ENCODE assay signal across 20 mouse cellular contexts in genomic region chr12:32508671-32509070, GRCm38 (mm10).
DNase-seq lines count a peak whose midpoint lies in the region; ATAC-seq and TF ChIP-seq lines count a peak whose summit lies in the region.
"Had no signal": no experiment of that assay in that cellular context is flagged by ENCODE, and none has a peak within 500 bp of the region (broad histone marks: within the 10 kb centered on the region; RNA-seq: fewer than 3 reads in every experiment).

No protein-coding gene starts in this region.

- H3K27ac ChIP-seq in limb, embryonic 13.5 days, result no peak overlapping the region
- no peak overlapping the region for H3K27ac ChIP-seq in limb, embryonic 10.5 days
- H3K27ac ChIP-seq in limb, embryonic 14.5 days (replicated peaks; ENCODE audit: low read depth, low read length), result no peak overlapping the region
- H3K27ac ChIP-seq in limb, embryonic 15.5 days, result no peak overlapping the region
- no peak overlapping the region for H3K27ac ChIP-seq in intestine, embryonic 16.5 days (ENCODE audit: low read length)

- H3K4me3 ChIP-seq in limb, embryonic 13.5 days, result no peak overlapping the region
- H3K4me3 ChIP-seq in limb, embryonic 10.5 days, result no peak overlapping the region
- no peak overlapping the region for H3K4me3 ChIP-seq in limb, embryonic 14.5 days (replicated peaks; ENCODE audit: low read length)
- no peak overlapping the region for H3K4me3 ChIP-seq in limb, embryonic 15.5 days
- H3K4me3 ChIP-seq in intestine, embryonic 16.5 days (ENCODE audit: low read length), result no peak overlapping the region

- H3K27me3 ChIP-seq in limb, embryonic 13.5 days, result no peaks in the 10 kb centered on the region
- H3K27me3 ChIP-seq in limb, embryonic 10.5 days (ENCODE audit: low read depth, poor library complexity, severe bottlenecking), result no peaks in the 10 kb centered on the region
- H3K27me3 ChIP-seq in limb, embryonic 14.5 days (ENCODE audit: control insufficient read depth, insufficient read depth, low read length), result no peaks in the 10 kb centered on the region
- H3K27me3 ChIP-seq in limb, embryonic 15.5 days, result no peaks in the 10 kb centered on the region
- 0 out of 2 replicates have a peak, but pooled peaks cover 2% of the 10 kb centered on the region for H3K27me3 ChIP-seq in intestine, embryonic 16.5 days (replicated peaks; ENCODE audit: control insufficient read depth, insufficient read depth, low read length)

- H3K36me3 ChIP-seq in limb, embryonic 13.5 days, result no peaks in the 10 kb centered on the region
- H3K36me3 ChIP-seq in limb, embryonic 10.5 days, result no peaks in the 10 kb centered on the region
- no peaks in the 10 kb centered on the region for H3K36me3 ChIP-seq in limb, embryonic 14.5 days (ENCODE audit: control insufficient read depth, insufficient read depth, low read length)
- no peaks in the 10 kb centered on the region for H3K36me3 ChIP-seq in limb, embryonic 15.5 days
- H3K36me3 ChIP-seq in intestine, embryonic 16.5 days (ENCODE audit: control insufficient read depth, insufficient read depth, low read length), result no peaks in the 10 kb centered on the region
- H3K36me3 ChIP-seq: G1E had no signal

- no peaks in the 10 kb centered on the region; the same call in 1 of the 2 replicates for H3K9me3 ChIP-seq in limb, embryonic 13.5 days
- H3K9me3 ChIP-seq in limb, embryonic 10.5 days (replicated peaks), result no peaks in the 10 kb centered on the region
- H3K9me3 ChIP-seq in limb, embryonic 14.5 days (ENCODE audit: control insufficient read depth, low read length), result no peaks in the 10 kb centered on the region
- no peaks in the 10 kb centered on the region for H3K9me3 ChIP-seq in limb, embryonic 15.5 days
- H3K9me3 ChIP-seq in intestine, embryonic 16.5 days (ENCODE audit: control insufficient read depth, low read length), result no peaks in the 10 kb centered on the region
- H3K9me3 ChIP-seq: G1E had no signal

- no peak overlapping the region for H3K9ac ChIP-seq in limb, embryonic 13.5 days
- H3K9ac ChIP-seq in limb, embryonic 14.5 days (ENCODE audit: low read depth, low read length, severe bottlenecking), result no peak overlapping the region
- H3K9ac ChIP-seq in limb, embryonic 15.5 days, result no peak overlapping the region
- H3K9ac ChIP-seq in intestine, embryonic 16.5 days (ENCODE audit: low read depth, low read length), result no peak overlapping the region

- no peaks in the 10 kb centered on the region for H3K4me1 ChIP-seq in limb, embryonic 13.5 days
- no peaks in the 10 kb centered on the region for H3K4me1 ChIP-seq in limb, embryonic 10.5 days
- no peaks in the 10 kb centered on the region for H3K4me1 ChIP-seq in limb, embryonic 14.5 days (ENCODE audit: control insufficient read depth, insufficient read depth, low read length)
- no peaks in the 10 kb centered on the region for H3K4me1 ChIP-seq in limb, embryonic 15.5 days
- H3K4me1 ChIP-seq in intestine, embryonic 16.5 days (ENCODE audit: control insufficient read depth, insufficient read depth, low read length), result no peaks in the 10 kb centered on the region

- no peak for DNase-seq in limb, embryonic 10.5 days (ENCODE audit: low spot score)
- no peak for DNase-seq in limb, embryonic 14.5 days (ENCODE audit: low spot score)
- no peak for DNase-seq in heart, adult 8-10 months (ENCODE audit: low spot score)
- DNase-seq: adrenal gland, adult 2 months; adrenal gland, adult 8-10 months; adrenal gland, postnatal 10 days; adrenal gland, postnatal 14 days; adrenal gland, postnatal 25 days; adrenal gland, postnatal 36 days; B cell, adult 2 months; cerebellum, adult 11 months; cerebellum, adult 11-12 months; cerebellum, adult 18-20 months had no signal

- 52% methylated on average over 1 of the region's 1 CpGs for WGBS in limb, embryonic 13.5 days
- 85% methylated on average over 1 of the region's 1 CpGs for WGBS in limb, embryonic 10.5 days
- WGBS in limb, embryonic 14.5 days, result 58% methylated on average over 1 of the region's 1 CpGs
- 36% methylated on average over 1 of the region's 1 CpGs for WGBS in limb, embryonic 15.5 days
- WGBS in intestine, embryonic 16.5 days, result 88% methylated on average over 1 of the region's 1 CpGs

- peak; percentile 77 for ATAC-seq in limb, embryonic 13.5 days (ENCODE audit: low FRiP score, low read depth)
- peak; percentile 78; the same call in 1 of the 2 replicates for ATAC-seq in limb, embryonic 14.5 days (ENCODE audit: low FRiP score, low read depth)
- ATAC-seq in limb, embryonic 15.5 days (ENCODE audit: insufficient number of reproducible peaks, low FRiP score, low TSS enrichment, low read depth), result 0 out of 2 replicates have a peak, but pooled peaks have one; percentile 40
- no peak for ATAC-seq in intestine, embryonic 16.5 days
- ATAC-seq: activated CD4-positive, CD25-positive, alpha-beta regulatory T cell, adult 4 months; CD4-positive, CD25-positive, alpha-beta regulatory T cell, adult 4 months; Patski had no signal

- TF ChIP-seq POLR2A in limb, embryonic 14.5 days (IDR thresholded peaks at IDR 0.05; ENCODE audit: borderline replicate concordance, extremely low read depth, insufficient read depth, insufficient read length), result no peak

- H3K4me2 ChIP-seq in limb, embryonic 13.5 days (replicated peaks), result no peak overlapping the region
- no peak overlapping the region for H3K4me2 ChIP-seq in limb, embryonic 14.5 days (replicated peaks; ENCODE audit: low read depth, low read length, severe bottlenecking)
- H3K4me2 ChIP-seq in limb, embryonic 15.5 days, result no peak overlapping the region
- H3K4me2 ChIP-seq in intestine, embryonic 16.5 days (ENCODE audit: low read depth, low read length), result no peak overlapping the region
